Mouse (Mus musculus) midbrain, embryonic 13.5 days (tissue): ENCODE measurements around the gene Hsdl1. TPM values are rescaled to one million over a fixed set of nuclear protein-coding genes. Genes with fewer than 3 reads are reported as not detected.
A peak's percentile ranks its signal among the peaks of the same experiment; 100 is the strongest.

Experiments used
- ATAC-seq: fragments of 200-750 bp; cut with Nextera tagmentation; 2 replicates; pipeline ENCODE4 v1.8.0; 2017; ENCODE audit warnings: mild to moderate bottlenecking, moderate TSS enrichment, moderate library complexity
- H3K27ac ChIP-seq: fragments of 300-500 bp; sonication (generic); 2 replicates; pipeline ENCODE4 v1.5.1; 2015; ENCODE audit warnings: inconsistent platforms, mild to moderate bottlenecking, moderate library complexity
- H3K27me3 ChIP-seq: fragments of 300-500 bp; sonication (generic); 2 replicates; pipeline ENCODE4 v1.6.1; 2015; ENCODE audit warnings: mild to moderate bottlenecking, inconsistent platforms
- H3K36me3 ChIP-seq: fragments of 300-500 bp; sonication (generic); 2 replicates; pipeline ENCODE4 v1.6.1; 2015; ENCODE audit warnings: mild to moderate bottlenecking, inconsistent platforms
- H3K4me1 ChIP-seq: fragments of 300-500 bp; sonication (generic); replicated peaks from 2 replicates; pipeline ENCODE4 v1.6.1; 2015; ENCODE audit warnings: inconsistent platforms
- H3K4me2 ChIP-seq: fragments of 300-500 bp; sonication (generic); replicated peaks from 2 replicates; pipeline ENCODE4 v1.6.1; 2015; ENCODE audit warnings: moderate library complexity, mild to moderate bottlenecking, inconsistent platforms
- H3K4me3 ChIP-seq: fragments of 300-500 bp; sonication (generic); replicated peaks from 2 replicates; pipeline ENCODE4 v1.5.1; 2015; ENCODE audit warnings: mild to moderate bottlenecking, inconsistent platforms
- H3K9ac ChIP-seq: fragments of 300-500 bp; sonication (generic); replicated peaks from 2 replicates; pipeline ENCODE4 v1.6.1; 2015; ENCODE audit warnings: mild to moderate bottlenecking, inconsistent platforms
- H3K9me3 ChIP-seq: fragments of 300-500 bp; sonication (generic); 2 replicates; pipeline ENCODE4 v1.6.1; 2016; ENCODE audit warnings: mild to moderate bottlenecking, inconsistent platforms
- WGBS: fragments of 180-500 bp; shearing (Covaris S2); methylation state at CpG from one replicate; pipeline ENCODE4 v1.1.7; 2015; 5-methylcytosine and 5-hydroxymethylcytosine counted together
- polyA plus RNA-seq: library from polyadenylated mRNA; unstranded; fragments of >200 nt; fragmentation: Nextera tagmentation; extraction: Ambion mirVana; gene quantifications from 2 replicates; pipeline ENCODE4 v1.2.1, GENCODE M21; 2015

Hsdl1 gene
- polyA plus RNA-seq, 1 experiment from 2014 or later, result 153 TPM

GRCm38 (mm10) chr8:119515767-119516166, 59.2 kb downstream of the Hsdl1 start:
- H3K9ac ChIP-seq, result no peak overlapping the region
- no peak for ATAC-seq

GRCm38 (mm10) chr8:119514940-119515339, 60.0 kb downstream of the Hsdl1 start:
- Histone ChIP-seq H3K27ac (0 out of 2 replicates have a peak overlapping the region, but pooled peaks have one; percentile 5), H3K4me1 (peaks cover 27% of the 10 kb centered on the region), H3K4me2 (no peak overlapping the region), H3K9ac (no peak overlapping the region), H3K4me3 (no peak overlapping the region), H3K36me3 (peaks cover 97% of the 10 kb centered on the region), H3K27me3 (no peaks in the 10 kb centered on the region), H3K9me3 (no peaks in the 10 kb centered on the region)
- no peak for ATAC-seq
- WGBS, result 91% methylated on average over 3 of the region's 3 CpGs

More at GRCm38 (mm10) chr8:119515767-119516166, 59.2 kb downstream of the Hsdl1 start:
- Histone ChIP-seq H3K27ac (peak overlapping the region; percentile 39; the same call in 1 of the 2 replicates), H3K27me3 (no peaks in the 10 kb centered on the region), H3K4me1 (peaks cover 27% of the 10 kb centered on the region), H3K36me3 (peaks cover 97% of the 10 kb centered on the region), H3K4me2 (no peak overlapping the region), H3K4me3 (no peak overlapping the region), H3K9me3 (no peaks in the 10 kb centered on the region)
- WGBS, result 28% methylated on average over 3 of the region's 3 CpGs

GRCm38 (mm10) chr8:119513405-119513804, 61.6 kb downstream of the Hsdl1 start:
- no peak overlapping the region for H3K4me3 ChIP-seq
- no peak overlapping the region for H3K27ac ChIP-seq
- H3K9me3 ChIP-seq, result no peaks in the 10 kb centered on the region
- peaks cover 98% of the 10 kb centered on the region for H3K36me3 ChIP-seq
- WGBS, result 94% methylated on average over 4 of the region's 4 CpGs
- H3K4me1 ChIP-seq, result peaks cover 27% of the 10 kb centered on the region
- no peak for ATAC-seq
- H3K9ac ChIP-seq, result no peak overlapping the region
- H3K4me2 ChIP-seq, result no peak overlapping the region
- no peaks in the 10 kb centered on the region for H3K27me3 ChIP-seq

Other genes with a start within 250 kb of the Hsdl1 start
- 582 and 588 TPM in 2 replicates for gene Hsbp1, start 230.7 kb downstream of the Hsdl1 start, polyA plus RNA-seq
- gene Mlycd, start 180.3 kb downstream of the Hsdl1 start, polyA plus RNA-seq, result 11.8 and 13.8 TPM in 2 replicates
- 0.10 and 0.28 TPM in 2 replicates for gene Osgin1, start 141.1 kb downstream of the Hsdl1 start, polyA plus RNA-seq
- 34.9 and 37.6 TPM in 2 replicates for gene Necab2, start 128.5 kb downstream of the Hsdl1 start, polyA plus RNA-seq
- not detected in 2 replicates for gene Slc38a8, start 73.5 kb downstream of the Hsdl1 start, polyA plus RNA-seq
- 67.7 and 70.4 TPM in 2 replicates for gene Mbtps1, start 16.4 kb downstream of the Hsdl1 start, polyA plus RNA-seq
- gene Dnaaf1, start 52 bp upstream of the Hsdl1 start, polyA plus RNA-seq, result 0.12 and 0.15 TPM in 2 replicates
- 14.9 and 15.1 TPM in 2 replicates for gene Taf1c, start 30.0 kb upstream of the Hsdl1 start, polyA plus RNA-seq
- gene Adad2, start 37.6 kb upstream of the Hsdl1 start, polyA plus RNA-seq, result not detected in 2 replicates
- 0.08 and 0.47 TPM in 2 replicates for gene Kcng4, start 60.5 kb upstream of the Hsdl1 start, polyA plus RNA-seq
- gene Wfdc1, start 91.2 kb upstream of the Hsdl1 start, polyA plus RNA-seq, result 2.0 and 2.1 TPM in 2 replicates
- not detected in 2 replicates for gene Atp2c2, start 124.8 kb upstream of the Hsdl1 start, polyA plus RNA-seq
- 10.9 and 11.0 TPM in 2 replicates for gene Tldc1, start 203.2 kb upstream of the Hsdl1 start, polyA plus RNA-seq